Mouse (Mus musculus) CD4-positive naive resting alpha-beta T cell, adult 76 days (primary cell): ENCODE measurements around the gene Eef1g. TPM values are rescaled to one million over a fixed set of nuclear protein-coding genes. Genes with fewer than 3 reads are reported as not detected.

Experiments
- total RNA-seq: library from RNA; stranded (reverse); gene quantifications from one replicate; pipeline ENCODE4 v1.2.4, GENCODE M21; 2023

Gene Eef1g
- 533 TPM for total RNA-seq

GRCm38 (mm10) chr19:8966590-8967372 is at the start of gene Eef1g:
Gene Eef1g, plus strand, starts transcription at chr19:8967041.

GRCm38 (mm10) chr19:8920073-8920736 is 46.6 kb upstream of the Eef1g start, which contains the start of gene B3gat3:
Gene B3gat3, plus strand, starts transcription at chr19:8920374.

GRCm38 (mm10) chr19:8929224-8930088 is 37.4 kb upstream of the Eef1g start, which contains the start of the genes Rom1 and Eml3:
Gene Rom1, minus strand, starts transcription at chr19:8929356.
Gene Eml3, plus strand, starts transcription at chr19:8929552.

GRCm38 (mm10) chr19:8941515-8942217 is 25.2 kb upstream of the Eef1g start, which contains the start of gene Mta2:
Gene Mta2, plus strand, starts transcription at chr19:8941875.

GRCm38 (mm10) chr19:8953135-8954039 is 13.5 kb upstream of the Eef1g start, which contains the start of gene Tut1:
Gene Tut1, plus strand, starts transcription at chr19:8953847.

GRCm38 (mm10) chr19:8989066-8989566 is 22.3 kb downstream of the Eef1g start, which contains the start of gene Ahnak:
Gene Ahnak, plus strand, starts transcription at chr19:8989284.

Other genes starting within 250 kb of the Eef1g start
- 200 TPM for gene Slc3a2, start 243.7 kb upstream of the Eef1g start, total RNA-seq
- 89.2 TPM for gene Wdr74, start 231.2 kb upstream of the Eef1g start, total RNA-seq
- 2.3 TPM for gene 1700092M07Rik, start 226.3 kb upstream of the Eef1g start, total RNA-seq
- 265 TPM for gene Stx5a, start 225.6 kb upstream of the Eef1g start, total RNA-seq
- gene Nxf1, start 210.0 kb upstream of the Eef1g start, total RNA-seq: 559 TPM
- gene Tmem223, start 196.0 kb upstream of the Eef1g start, total RNA-seq: 30.8 TPM
- gene Tmem179b, start 192.6 kb upstream of the Eef1g start, total RNA-seq: 61.1 TPM
- gene Taf6l, start 180.6 kb upstream of the Eef1g start, total RNA-seq: 9.8 TPM
- 50.4 TPM for gene Polr2g, start 168.5 kb upstream of the Eef1g start, total RNA-seq
- gene Zbtb3, start 164.5 kb upstream of the Eef1g start, total RNA-seq: 0.26 TPM
- gene Ttc9c, start 147.7 kb upstream of the Eef1g start, total RNA-seq: 21.2 TPM
- gene Hnrnpul2, start 147.0 kb upstream of the Eef1g start, total RNA-seq: 101 TPM
- 16.0 TPM for gene AC129217.1, start 137.3 kb upstream of the Eef1g start, total RNA-seq
- gene Bscl2, start 129.6 kb upstream of the Eef1g start, total RNA-seq: 37.6 TPM
- gene Gng3, start 127.8 kb upstream of the Eef1g start, total RNA-seq: not detected
- 0.91 TPM for gene Lrrn4cl, start 116.3 kb upstream of the Eef1g start, total RNA-seq
- gene Ubxn1, start 95.5 kb upstream of the Eef1g start, total RNA-seq: 116 TPM
- gene Uqcc3, start 86.1 kb upstream of the Eef1g start, total RNA-seq: 36.2 TPM
- 9.4 TPM for gene Lbhd1, start 83.3 kb upstream of the Eef1g start, total RNA-seq
- gene Gm49403, start 83.1 kb upstream of the Eef1g start, total RNA-seq: not detected
- 25.8 TPM for gene 1810009A15Rik, start 78.2 kb upstream of the Eef1g start, total RNA-seq
- gene Gm49416, start 78.1 kb upstream of the Eef1g start, total RNA-seq: 3.8 TPM
- 18.6 TPM for gene Ints5, start 74.0 kb upstream of the Eef1g start, total RNA-seq
- gene Ganab, start 69.0 kb upstream of the Eef1g start, total RNA-seq: 134 TPM
- 41.9 TPM for gene B3gat3, start 46.7 kb upstream of the Eef1g start, total RNA-seq
- gene Rom1, start 37.7 kb upstream of the Eef1g start, total RNA-seq: 3.0 TPM
- gene Eml3, start 37.5 kb upstream of the Eef1g start, total RNA-seq: 70.7 TPM
- gene Mta2, start 25.2 kb upstream of the Eef1g start, total RNA-seq: 172 TPM
- 39.7 TPM for gene Tut1, start 13.2 kb upstream of the Eef1g start, total RNA-seq
- gene Ahnak, start 22.2 kb downstream of the Eef1g start, total RNA-seq: 74.3 TPM
- not detected for gene Scgb1a1, start 120.9 kb downstream of the Eef1g start, total RNA-seq
- gene Asrgl1, start 168.6 kb downstream of the Eef1g start, total RNA-seq: 14.4 TPM